In genomic region chr4:127169346-127170221, GRCm38 (mm10) we compare ENCODE assay signal across 8 mouse cellular contexts. TPM values are rescaled to one million over a fixed set of nuclear protein-coding genes. Genes with fewer than 3 reads are reported as not detected.
A peak's percentile ranks its signal among the peaks of the same experiment; 100 is the strongest.
DNase-seq lines count a peak whose midpoint lies in the region; ATAC-seq lines count a peak whose summit lies in the region.

No protein-coding gene starts in this region.

- ATAC-seq in heart, embryonic 14.5 days (ENCODE audit: insufficient number of reproducible peaks, insufficient read depth, low FRiP score, low read depth) = peak; percentile 49; the same call in 1 of the 2 replicates
- ATAC-seq in limb, embryonic 11.5 days (ENCODE audit: insufficient number of reproducible peaks, low FRiP score, low TSS enrichment, low read depth) = peak; percentile 49

- H3K9ac ChIP-seq in heart, embryonic 14.5 days (ENCODE audit: low read length) = peak overlapping the region; percentile 64
- peak overlapping the region; percentile 45; the same call in 1 of the 2 replicates for H3K9ac ChIP-seq in limb, embryonic 11.5 days (ENCODE audit: low read length)

- H3K4me2 ChIP-seq in heart, embryonic 14.5 days (ENCODE audit: low read length) = peak overlapping the region; percentile 100
- peak overlapping the region; percentile 100 for H3K4me2 ChIP-seq in limb, embryonic 11.5 days (ENCODE audit: low read depth, severe bottlenecking)

- H3K27me3 ChIP-seq in heart, embryonic 14.5 days (ENCODE audit: control insufficient read depth, insufficient read depth, low read length) = peaks cover 58% of the 10 kb centered on the region
- H3K27me3 ChIP-seq in limb, embryonic 11.5 days (ENCODE audit: control insufficient read depth, insufficient read depth, low read length) = peaks cover 47% of the 10 kb centered on the region

- no peak overlapping the region for H3K27ac ChIP-seq in heart, embryonic 14.5 days (replicated peaks in 1 of 2; ENCODE audit: control insufficient read depth in 1 of 2, insufficient read depth in 1 of 2, low read depth in 2 of 2, low read length in 2 of 2)
- no peak overlapping the region for H3K27ac ChIP-seq in limb, embryonic 11.5 days (replicated peaks; ENCODE audit: low read depth, low read length)

- H3K4me1 ChIP-seq in heart, embryonic 14.5 days (ENCODE audit: control insufficient read depth in 2 of 2, insufficient read depth in 2 of 2, low read length in 2 of 2) = peaks cover 0 to 16% of the 10 kb centered on the region in 2 experiments; a peak in 3 of 4 replicates
- H3K4me1 ChIP-seq in limb, embryonic 11.5 days (ENCODE audit: control insufficient read depth, insufficient read depth, low read length) = peaks cover 9% of the 10 kb centered on the region

- whole genome bisulfite sequencing in heart, embryonic 14.5 days = 2% methylated on average over 48 of the region's 51 CpGs
- WGBS in limb, embryonic 11.5 days = 2% methylated on average over 43 of the region's 51 CpGs

- no peaks in the 10 kb centered on the region for H3K36me3 ChIP-seq in heart, embryonic 14.5 days (ENCODE audit: control insufficient read depth, insufficient read depth, low read length)
- H3K36me3 ChIP-seq in limb, embryonic 11.5 days (ENCODE audit: control insufficient read depth, insufficient read depth, low read length) = no peaks in the 10 kb centered on the region

- DNase-seq in left cerebral cortex, postnatal 36 days (ENCODE audit: low spot score in 2 of 2) = peak; percentile 56 to 57
- DNase-seq in left cerebral cortex, adult 9 months (ENCODE audit: low spot score in 2 of 2) = no peak
- DNase-seq in R1 (ENCODE audit: low read depth, low spot score) = peak; percentile 60
- peak; percentile 69 to 73 for DNase-seq in cerebellum, postnatal 25 days
- peak; percentile 46 for DNase-seq in limb, embryonic 11.5 days (ENCODE audit: low spot score)
- DNase-seq in natural killer cell, adult 2 months (ENCODE audit: low spot score in 2 of 2) = peak; percentile 18 to 19
- DNase-seq in thymus, postnatal 4 days = no peak

- H3K4me3 ChIP-seq in heart, embryonic 14.5 days (ENCODE audit: control insufficient read depth in 1 of 2, insufficient read depth in 1 of 2, low read depth in 1 of 2, low read length in 2 of 2) = peak overlapping the region; percentile 66 to 72
- H3K4me3 ChIP-seq in limb, embryonic 11.5 days (ENCODE audit: low read depth, low read length) = peak overlapping the region; percentile 65

- intact Hi-C loops in left cerebral cortex, postnatal 36 days (cut with DNase I) = loop anchor here (2.0 kb wide), 1 partner anchor 93 kb away; the partner anchor contains the start of gene Zmym6

- H3K9me3 ChIP-seq in heart, embryonic 14.5 days (ENCODE audit: control insufficient read depth, low read length) = no peaks in the 10 kb centered on the region
- H3K9me3 ChIP-seq in limb, embryonic 11.5 days (ENCODE audit: control insufficient read depth, low read length) = no peaks in the 10 kb centered on the region

RNA-seq across cellular contexts. Expression of gene Dlgap3, which starts 0.6 kb away (rescaled TPM):
- total RNA-seq in left cerebral cortex, postnatal 36 days (2021) = 100 to 1,000 TPM; 380 to 420 TPM
- 0.57 and 0.74 TPM in 2 replicates for polyA plus RNA-seq in heart, embryonic 14.5 days (2014; fragmentation: Nextera tagmentation; extraction: Ambion mirVana)
- polyA plus RNA-seq in limb, embryonic 11.5 days (2014; fragmentation: Nextera tagmentation; extraction: Ambion mirVana) = 0.20 and 0.25 TPM in 2 replicates

RNA-seq across cellular contexts. Expression of gene Tmem35b, which starts 46.1 kb away (rescaled TPM):
- total RNA-seq in left cerebral cortex, postnatal 36 days (2021) = 1 to 10 TPM; 1.9 to 4.1 TPM
- 14.6 and 15.6 TPM in 2 replicates for polyA plus RNA-seq in heart, embryonic 14.5 days (2014; fragmentation: Nextera tagmentation; extraction: Ambion mirVana)
- 10.2 and 10.8 TPM in 2 replicates for polyA plus RNA-seq in limb, embryonic 11.5 days (2014; fragmentation: Nextera tagmentation; extraction: Ambion mirVana)

Comparison
In these comparisons a context has a peak if more than half of its experiments do, and no peak if none do; other contexts are left out.
1. DNase-seq: peak in left cerebral cortex, postnatal 36 days (2 of 2), R1 (single experiment), cerebellum, postnatal 25 days (2 of 2), limb, embryonic 11.5 days (single experiment) and natural killer cell, adult 2 months (2 of 2); none in left cerebral cortex, adult 9 months (0 of 2) and thymus, postnatal 4 days (single experiment).